Mouse (Mus musculus) heart, adult 11 months (tissue): ENCODE measurements around the gene Myo15.
"Not testable (repeated sequence)": the region's sequence is repeated elsewhere in the genome, so short reads cannot be mapped to it uniquely, and the experiment has no call there.

Experiments
- DNase-seq: peaks from one replicate; pipeline ENCODE4 v3.0.0; 2022

Myo15 gene

GRCm38 (mm10) chr11:60557675-60558074 is 88.5 kb downstream of the Myo15 start:
- DNase-seq = peak; percentile 15

GRCm38 (mm10) chr11:60559342-60559741 is 90.2 kb downstream of the Myo15 start:
- DNase-seq = peak; percentile 94

GRCm38 (mm10) chr11:60574006-60574405 is 104.9 kb downstream of the Myo15 start:
- not testable (repeated sequence) for DNase-seq
